Mouse (Mus musculus) right cerebral cortex, postnatal 36 days (tissue): ENCODE results near the gene Pdk2.

Experiments used
- DNase-seq, 2 experiments: peaks; one replicate each; pipeline ENCODE4 v3.0.0; 2022; ENCODE audit warnings: low spot score in 2 of 2, mixed read lengths in 1 of 2

Gene Pdk2

DNA sequence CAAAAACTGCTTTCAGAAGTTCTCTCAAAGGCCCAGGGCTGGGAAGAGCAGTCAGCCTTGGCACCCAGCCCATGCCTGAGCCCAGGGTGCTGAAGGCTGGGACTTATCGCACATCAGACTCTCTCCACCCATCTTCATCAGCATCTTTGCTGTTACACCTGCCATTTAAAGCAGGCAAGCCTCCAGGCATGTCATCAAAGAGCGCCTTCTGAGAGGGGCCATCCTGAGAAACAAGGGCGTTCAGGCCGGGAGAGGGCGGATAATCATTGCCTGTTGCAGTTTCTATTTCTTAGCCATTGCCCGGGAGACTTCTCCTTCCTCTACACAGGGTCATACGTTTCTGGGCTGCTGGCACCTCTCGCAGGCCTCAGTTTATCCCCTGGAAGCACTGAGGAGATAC is 53.3 kb downstream of the Pdk2 start:
- DNase-seq: no peak

DNA sequence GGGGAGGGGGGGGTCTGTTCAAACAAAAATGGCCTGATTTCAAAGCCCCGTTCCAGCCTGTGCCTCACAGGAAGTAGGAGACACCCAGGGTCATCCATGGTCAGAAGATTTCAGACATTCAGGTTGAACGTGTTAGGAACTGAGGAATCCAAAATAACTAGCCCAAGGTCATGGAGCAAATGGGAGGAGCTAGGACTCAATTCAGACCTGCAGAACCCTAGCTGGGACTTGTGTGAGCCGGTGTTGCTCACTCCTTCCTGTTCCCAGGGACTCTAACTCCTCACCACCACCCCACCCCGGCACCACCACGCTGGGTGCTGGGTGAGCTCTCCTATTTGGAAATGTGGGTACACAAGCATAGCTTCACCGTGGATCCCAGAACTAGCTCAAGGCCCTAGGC is 53.8 kb downstream of the Pdk2 start:
- no peak for DNase-seq

DNA sequence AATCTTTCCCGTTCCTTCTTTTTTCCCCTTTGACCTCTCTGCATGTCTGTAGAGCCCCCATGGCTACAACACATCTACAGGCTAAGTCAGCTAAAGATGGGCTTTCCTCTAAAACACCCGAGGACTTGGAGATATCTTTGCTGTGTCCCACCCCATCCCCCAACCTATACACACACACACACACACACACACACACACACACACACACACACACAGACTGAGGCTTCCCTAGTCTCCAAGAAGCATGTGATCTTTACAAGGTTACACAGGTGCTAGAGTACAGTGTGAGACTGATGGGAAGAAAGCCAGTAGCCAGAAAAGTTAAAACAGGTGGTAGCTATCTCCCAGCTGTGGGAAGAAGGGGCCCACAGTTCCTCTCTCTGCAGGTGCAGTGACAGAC is 54.7 kb downstream of the Pdk2 start:
- DNase-seq: no peak

DNA sequence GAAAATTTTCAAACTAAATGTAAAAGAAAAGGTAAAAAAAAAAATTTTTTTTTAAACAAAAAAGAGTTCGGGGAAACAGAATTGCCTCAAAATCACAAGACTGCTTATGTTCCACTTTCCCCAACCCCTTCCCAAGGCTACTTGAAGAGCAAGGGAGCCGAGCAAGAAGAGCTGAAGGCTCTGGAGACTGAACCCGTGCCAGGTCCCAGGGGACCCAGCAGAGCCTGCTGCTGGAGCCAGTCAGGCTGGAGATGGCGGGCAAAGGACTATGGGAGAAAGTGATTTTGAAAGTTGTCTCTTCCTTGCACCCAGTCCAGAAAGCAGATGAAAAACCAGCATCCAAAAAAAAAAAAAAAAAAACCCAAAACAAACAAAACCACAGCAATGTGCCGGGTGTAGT is 55.3 kb downstream of the Pdk2 start:
- no peak for DNase-seq

DNA sequence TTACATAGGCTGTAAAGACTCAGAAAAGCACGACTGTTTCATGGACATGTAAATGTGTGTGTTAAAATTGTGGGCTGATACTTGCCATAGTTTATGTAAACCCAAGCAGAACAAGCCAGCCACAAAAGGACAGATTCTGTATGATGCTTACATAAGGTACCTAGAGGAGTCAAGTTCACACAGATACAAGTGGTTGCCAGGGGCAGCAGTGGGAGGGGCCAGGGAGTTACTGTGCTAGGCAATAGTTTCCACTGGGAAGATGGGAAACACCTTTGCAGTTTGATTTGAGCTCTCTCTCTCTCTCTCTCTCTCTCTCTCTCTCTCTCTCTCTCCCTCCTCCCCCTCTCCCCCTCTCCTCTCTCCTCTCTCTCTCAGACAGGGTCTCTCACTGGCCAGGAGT is 56.0 kb downstream of the Pdk2 start:
- no peak for DNase-seq

DNA sequence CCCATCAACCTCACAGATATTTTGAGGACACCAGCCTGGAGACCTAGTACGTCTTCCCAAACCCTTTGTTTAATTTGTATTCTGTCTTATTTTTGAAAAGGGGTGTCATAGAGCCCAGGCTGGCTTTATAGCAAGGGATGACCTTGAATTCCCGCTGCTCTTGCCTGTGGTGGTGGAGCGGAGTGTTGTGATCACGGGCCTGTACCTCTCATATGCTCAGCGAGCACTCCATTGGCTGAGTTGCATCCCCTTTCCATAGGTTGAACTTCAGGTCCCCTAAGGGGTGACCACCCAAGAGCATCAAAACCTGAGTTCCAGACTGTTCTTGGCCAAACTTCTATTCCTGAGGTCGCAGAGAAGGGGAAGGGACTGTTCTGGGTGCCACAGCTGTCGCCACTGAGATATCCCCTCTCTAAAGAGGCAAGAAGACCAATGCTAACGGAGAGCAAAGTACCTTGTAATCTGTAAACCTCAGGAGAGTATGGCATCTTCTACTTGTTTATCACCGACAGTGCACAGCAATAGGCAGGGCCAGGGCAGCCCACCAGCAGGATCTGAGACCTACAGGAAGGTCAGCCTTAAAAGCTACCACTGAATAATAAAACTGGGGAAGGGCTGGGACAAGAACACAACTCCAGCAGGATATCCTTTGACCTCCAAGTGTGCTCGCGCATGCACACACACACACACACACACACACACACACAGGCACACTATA is 61.5 kb downstream of the Pdk2 start:
- DNase-seq: no peak

DNA sequence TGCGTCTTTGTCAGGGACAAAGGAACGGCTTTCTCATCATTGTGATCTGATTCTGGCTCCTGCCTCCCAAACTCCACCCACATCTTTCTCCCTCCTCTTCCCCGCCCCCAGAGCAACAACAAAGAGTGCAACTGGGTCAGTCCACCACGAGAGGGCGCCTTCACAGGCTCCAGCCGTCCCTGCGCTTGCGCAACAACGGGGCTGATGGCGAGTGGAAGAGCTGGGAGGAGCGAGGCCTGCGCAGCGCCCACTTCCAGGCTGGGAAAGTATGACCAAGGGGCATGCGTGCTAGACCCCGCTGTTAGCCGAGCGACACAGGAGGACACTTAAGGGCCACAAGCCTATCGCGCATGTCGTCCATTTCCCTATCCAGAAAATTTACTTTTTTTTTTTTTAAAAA is 62.2 kb downstream of the Pdk2 start:
- DNase-seq: peak; percentile 93 to 94

DNA sequence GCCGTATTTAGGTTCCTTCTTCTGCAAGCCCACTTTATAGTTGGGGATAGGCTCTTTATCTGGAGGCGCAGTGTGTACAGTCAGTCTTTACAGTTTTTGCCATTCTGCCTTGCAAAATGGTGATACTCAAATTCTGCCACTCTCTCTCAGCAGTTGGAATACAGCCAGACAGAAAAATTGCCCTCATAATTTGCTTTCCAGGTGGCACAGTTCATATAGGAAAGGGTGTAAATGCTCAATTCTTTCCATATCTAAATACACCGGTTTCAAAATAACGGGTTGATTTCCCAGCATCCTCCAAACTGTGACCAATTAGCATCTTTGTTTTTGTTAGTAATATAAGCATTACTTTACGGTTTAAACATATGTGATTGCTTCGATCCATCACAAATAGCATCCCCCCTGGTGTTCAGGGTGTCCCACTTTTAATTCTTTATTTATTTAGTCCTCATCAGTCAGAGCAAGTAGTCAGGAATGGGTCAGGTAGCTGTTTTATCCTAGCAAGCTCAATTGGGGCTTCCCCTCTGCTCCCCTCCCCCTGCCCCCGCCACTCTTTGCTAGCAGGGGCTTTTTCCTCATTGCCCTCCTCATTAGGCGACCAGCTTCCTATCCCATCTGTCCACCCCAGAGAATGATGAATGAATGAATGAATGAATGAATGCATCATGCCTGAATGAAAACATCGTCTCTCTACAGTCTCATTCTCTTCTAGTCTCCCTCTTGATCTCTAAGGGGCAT is 62.8 kb downstream of the Pdk2 start:
- no peak for DNase-seq
